Mouse (Mus musculus) layer of hippocampus, postnatal 14 days (tissue): ENCODE data around the gene Lyst. TPM values are rescaled to one million over a fixed set of nuclear protein-coding genes. Genes with fewer than 3 reads are reported as not detected.
A peak's percentile ranks its signal among the peaks of the same experiment; 100 is the strongest.
"Not testable (repeated sequence)": the region's sequence is repeated elsewhere in the genome, so short reads cannot be mapped to it uniquely, and the experiment has no call there.

ENCODE experiments used
- DNase-seq, 2 experiments: peaks; one replicate each; pipeline ENCODE4 v3.0.0; 2021 to 2022; ENCODE audit warnings: low spot score in 2 of 2, mixed read lengths in 1 of 2
- total RNA-seq, 2 experiments: library from RNA; stranded (reverse); gene quantifications; 2 replicates each; pipeline ENCODE4 v1.2.3; 2021

The Lyst gene
- total RNA-seq, 2 experiments from 2014 or later, result 60.7 to 67.4 TPM

DNA sequence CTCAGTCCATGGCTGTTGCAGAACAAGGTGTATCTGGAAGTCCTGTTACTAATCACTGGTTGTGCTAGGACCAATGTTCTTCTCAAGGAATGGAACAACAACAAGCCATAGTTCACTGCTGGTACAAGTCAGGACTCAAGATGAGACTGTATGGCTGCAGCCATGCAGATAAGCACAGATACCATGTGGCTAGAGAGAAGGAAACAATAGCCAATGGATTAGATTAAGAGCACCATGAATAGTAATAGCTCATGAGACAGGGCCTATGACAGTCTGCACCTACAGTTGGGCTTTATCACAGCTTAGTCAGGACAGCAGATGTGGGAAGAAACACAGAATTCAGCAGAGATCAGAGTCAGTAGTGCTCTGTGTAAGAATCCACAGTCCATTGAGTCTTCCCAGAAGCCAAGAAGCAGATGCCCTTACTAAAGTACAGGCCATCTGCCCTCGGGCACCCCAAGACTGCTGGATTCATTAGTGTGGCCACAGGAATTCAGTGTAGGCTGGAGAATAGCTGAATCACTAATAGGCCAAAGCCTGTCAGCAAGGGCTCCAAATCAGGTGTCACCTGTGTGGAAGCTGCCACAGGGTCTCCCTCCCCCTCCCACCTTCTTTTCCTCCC lies 188.8 kb downstream of the Lyst start:
- no peak for DNase-seq

DNA sequence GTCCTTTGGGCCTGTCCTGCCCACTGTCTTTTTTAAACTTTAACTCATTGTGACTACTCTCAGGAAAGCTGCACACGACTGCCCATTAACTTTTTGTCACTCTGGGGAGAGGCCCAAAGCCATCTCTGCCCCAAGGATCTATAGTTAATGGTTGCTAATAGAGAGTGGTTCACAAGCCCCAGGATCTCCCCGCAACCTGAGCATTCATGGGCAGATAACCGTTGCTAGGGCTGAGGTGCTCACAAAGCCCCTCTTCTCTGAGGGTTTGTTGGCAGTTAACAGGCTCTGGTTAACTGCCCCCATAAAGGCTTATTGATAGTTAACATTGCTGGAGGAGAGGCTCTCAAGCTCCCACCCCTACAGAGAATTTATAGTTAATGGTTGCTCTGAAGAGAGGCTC lies 190.1 kb downstream of the Lyst start:
- DNase-seq, result no peak

DNA sequence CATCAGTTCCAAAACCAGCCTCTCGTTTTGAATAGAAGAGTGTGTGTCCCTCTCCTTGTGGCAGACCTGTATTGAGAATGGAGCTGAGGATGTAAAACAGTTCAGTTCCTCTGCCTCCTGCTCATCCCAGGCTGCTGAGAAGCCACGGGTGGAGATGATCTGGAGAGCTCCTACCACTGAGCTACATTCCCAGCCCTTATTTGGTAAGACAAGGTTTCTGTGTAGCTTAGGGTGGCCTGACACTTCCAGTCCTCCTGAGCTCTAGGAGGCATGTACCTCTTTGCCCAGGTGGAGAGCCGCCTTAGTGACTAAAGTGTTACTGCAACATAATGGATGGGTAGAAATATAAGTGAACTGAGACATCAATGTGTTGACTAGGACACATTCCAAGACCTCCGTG lies 190.8 kb downstream of the Lyst start:
- DNase-seq, result no peak

DNA sequence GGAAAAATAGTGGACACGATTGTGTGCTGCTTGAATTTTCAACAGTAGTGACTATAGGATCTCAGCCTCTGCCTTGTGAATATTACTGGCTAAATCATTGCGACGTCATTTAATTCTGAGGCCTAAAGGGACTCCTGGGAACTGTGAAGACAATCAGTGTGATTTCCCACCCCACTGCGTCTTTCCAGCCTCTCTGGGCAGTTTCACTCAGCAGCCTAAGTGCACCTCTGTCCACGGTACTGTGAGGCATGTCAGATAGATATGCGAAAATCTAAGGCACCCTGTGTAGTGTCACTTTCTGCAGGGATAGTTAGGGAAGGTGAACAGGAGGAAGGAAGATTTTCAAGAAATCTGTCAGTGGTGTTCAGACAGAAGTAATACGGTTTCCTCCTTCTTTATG lies 193.1 kb downstream of the Lyst start:
- DNase-seq, result no peak

DNA sequence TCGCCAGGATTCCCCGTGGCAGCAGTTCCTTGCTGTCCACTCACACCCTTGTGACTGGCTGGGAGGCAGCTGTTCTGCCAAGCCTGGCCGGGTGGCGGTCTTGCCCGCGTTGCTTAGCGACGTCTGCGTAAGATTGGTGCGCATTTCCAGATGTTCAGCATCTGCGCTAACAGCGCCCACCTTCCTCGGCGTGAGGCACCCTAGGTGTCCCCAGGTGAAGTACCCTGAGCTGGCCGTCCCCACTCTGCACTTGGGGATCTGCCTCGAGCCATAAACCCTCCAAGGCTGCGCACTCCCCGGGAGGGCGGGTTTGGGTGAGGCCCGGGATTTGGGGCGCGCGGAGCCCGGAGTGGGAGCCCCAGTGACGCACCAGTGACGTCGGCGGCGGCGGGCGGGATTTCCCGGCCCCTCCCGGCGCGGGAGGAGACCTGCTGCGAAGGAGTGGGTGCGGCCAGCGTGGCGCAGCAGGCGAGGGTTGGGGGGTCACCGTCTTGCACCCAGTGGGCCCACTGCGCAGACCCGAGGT lies 193.8 kb downstream of the Lyst start, which contains the start of gene Gng4:
Gng4 (plus strand) TSS at position 166 of the 526 bp plus-strand sequence.
- peak; percentile 63 to 66 for DNase-seq

DNA sequence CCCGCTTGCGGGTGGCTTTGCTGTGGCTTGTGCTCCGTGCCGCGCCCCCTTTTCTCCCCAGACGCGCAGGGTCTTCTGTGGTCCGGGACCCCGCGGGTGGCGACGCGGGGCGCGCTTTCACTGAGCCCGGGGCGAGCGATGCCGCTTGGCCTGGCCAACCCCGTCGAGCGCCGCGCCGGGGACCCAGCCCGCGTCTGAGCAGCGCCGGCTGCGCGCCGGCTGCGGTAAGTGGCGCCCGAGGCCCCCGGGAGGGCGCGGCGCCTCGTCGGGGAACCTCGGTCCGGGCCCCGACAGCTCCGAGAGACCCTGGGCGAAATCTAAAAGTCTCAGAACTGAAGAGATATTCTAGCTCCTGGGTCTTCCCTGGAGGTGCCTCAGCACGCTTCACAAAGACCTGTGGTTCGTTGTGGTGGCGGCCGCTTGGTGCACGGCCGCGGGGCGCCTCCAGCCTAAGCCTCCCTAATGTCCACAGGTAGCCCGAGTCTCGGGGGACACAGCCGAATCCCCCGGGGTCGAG lies 194.3 kb downstream of the Lyst start:
- DNase-seq, result no peak

DNA sequence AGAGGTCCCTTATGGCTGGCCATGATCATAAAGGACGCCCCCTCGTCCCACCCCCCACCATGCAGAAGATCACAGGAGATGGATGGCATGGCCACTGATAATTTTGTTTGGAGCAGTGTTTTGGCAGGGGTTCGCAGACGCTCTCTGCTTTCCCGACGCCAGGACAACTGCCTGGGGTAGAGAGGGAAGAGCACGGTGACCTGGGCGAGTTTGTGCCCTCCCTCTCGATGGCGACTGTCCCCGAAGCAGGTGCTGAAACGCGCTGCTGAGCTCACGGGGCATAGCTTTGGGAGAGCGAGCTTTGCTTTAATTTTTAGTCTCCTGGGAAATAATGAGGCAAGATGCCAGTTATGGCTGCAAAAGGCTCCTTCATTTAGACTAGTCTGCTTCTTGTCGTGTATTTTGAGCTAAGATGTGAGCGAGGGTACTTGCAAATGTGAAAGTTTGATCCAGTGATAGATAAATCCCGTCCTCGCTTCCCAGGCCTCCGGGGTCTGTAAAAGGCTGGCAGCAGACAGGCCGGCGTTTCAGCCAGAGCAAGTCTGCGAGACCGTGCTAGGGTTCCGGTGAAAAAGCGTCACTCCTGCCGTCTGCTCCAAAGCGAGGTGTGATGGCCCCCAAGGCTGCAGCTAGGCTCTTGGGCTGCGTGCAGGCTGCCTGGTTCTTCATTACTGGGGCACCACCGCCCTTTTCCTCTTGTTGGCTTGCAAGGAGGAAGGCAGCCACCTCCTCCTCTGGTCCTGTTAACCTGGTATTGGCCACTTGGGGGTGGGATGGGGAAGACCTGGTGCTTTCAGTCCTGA lies 195.0 kb downstream of the Lyst start:
- no peak for DNase-seq

DNA sequence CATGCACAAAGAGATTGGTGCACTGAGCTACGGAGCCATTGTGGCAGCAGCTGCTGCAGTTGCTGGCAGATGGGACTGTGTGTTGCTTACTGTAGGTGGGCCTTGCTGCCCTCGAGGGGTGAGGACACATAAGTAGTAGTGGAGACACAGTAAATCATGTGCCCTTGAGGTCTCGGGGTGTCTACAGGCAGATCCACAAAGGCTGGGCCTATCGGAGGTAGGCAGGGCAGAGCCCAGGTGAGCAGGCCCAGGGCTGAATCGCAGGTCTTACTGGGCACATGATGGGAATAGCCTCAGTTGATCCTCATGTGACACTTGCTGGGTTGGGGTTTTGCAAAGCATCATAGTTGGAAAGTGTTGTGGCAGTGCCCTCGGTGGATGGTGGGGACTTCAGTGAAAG lies 196.8 kb downstream of the Lyst start:
- DNase-seq, result no peak

DNA sequence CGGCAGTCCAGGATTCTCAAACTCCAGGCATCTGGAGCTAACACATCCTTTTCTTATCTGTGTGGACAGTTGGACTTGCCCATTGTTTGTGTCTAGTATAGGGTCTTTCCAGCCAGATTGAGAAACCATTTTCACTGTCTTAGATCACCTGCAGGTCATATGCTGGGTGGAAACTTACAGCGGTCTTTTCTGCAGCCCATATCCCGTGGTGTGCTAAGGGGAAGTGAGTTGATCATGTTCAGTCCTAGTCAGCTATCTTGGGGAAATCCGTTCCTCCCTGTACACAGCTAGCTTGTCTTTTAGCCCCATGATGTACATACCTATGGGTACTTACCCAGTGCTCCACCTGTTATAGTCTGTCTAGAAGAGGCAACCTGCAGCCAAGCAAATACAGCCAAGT lies 197.9 kb downstream of the Lyst start:
- DNase-seq, result no peak

DNA sequence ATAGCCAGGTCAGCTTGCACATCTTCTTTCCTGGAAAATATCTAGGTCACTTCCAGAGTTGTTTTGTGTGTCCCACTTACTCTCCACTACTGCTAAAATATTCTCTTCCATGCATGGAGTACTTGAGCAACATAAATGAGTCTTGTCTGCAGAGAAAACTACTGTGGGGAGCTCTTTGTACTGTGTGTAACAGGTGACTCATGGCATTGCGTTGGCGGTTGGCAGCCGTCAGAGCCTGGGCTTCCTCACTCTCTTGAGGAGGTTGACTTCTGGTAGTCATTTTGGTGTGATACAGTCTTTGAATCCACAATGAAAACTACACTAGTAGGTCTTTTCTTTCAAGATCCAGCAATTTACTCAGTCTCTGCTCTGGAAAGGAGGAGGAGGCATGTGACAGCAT lies 201.8 kb downstream of the Lyst start:
- no peak for DNase-seq

DNA sequence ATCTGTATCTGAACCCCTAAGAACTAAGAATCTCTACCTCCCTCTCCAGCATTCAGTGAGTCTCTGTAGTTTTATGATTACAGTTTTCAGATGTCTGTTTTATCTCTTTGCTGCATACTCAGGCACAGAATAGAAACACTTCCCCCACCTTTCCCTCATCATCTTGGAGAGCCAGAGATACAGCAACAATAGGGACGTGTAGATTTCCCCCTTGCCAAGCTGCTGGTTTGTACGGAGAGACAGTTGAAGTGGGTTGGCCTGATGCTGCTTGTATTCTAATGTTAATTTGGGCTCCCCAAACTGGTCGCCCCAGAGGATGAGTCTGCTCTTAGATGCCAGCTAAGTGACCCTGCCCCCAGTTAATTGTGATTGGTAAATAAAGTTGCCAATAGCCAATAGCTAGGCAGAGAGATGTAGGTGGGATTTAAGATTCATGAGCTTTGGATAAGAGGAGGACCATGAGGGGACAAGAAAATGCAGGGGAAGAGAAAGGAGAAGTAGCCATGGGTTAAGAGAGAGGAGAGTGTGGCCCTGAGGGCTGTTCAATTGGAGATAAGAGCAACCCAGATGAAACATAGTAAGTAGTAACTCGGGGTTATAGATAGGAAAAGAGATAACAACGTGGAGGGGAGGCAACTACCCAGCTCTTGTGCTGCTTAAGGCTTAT lies 205.1 kb downstream of the Lyst start:
- no peak for DNase-seq

DNA sequence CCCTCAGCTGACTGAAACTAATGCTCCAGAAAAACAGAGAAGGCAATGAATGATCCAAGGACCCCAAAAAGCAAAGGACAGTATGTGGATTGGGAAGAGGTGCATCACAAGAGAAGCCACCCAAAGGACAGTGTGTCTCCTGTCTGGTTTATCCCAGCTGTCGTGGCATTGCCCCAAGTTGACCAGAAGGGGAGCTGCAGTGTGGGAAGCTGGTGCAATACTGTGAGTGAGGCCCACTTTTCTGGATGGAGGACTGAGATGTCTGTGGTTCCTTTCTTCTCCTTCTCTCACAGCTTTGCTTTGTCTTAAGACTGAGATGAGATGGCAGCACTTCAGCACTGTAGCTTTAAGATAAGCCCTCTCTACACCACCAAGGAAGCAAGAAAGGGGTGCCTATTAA lies 205.9 kb downstream of the Lyst start:
- no peak for DNase-seq

DNA sequence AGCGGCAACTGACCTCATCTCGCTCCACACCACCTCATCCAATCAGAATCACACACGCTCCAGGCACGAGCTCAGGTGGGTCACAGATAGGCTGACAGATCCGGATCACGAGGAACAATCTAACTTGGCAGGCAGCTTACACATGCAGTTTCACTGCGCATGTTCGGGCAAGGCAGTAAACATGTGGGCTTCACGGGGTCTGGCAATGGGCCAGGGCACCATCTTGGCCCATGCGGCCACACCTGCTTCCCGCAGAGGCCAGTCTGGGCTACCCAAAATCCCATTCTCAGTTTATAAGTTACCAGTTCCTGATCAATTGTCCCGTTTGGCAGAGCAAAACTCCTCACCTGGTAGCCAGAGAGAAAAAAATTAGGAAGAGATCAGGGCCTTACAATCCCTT lies 207.6 kb downstream of the Lyst start:
- DNase-seq, result not testable (repeated sequence)

DNA sequence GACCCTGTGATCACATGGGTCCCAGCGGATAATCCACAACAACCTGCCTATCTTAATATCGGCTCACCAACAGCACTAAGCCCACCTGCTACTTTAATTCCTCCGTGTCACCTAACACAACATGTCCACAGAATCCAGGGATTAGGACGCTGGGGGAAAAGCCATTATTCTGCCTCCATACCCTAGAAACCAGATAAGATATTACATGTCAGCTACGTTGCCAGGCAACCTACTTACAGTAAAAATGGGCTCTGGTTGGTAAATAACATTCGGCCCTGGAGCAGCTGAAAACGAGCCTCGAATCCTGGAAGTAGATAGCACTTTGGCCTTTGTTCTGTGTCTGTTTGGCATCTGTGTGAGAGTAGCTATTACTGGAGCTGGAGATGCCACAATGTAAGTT lies 208.6 kb downstream of the Lyst start:
- no peak for DNase-seq

DNA sequence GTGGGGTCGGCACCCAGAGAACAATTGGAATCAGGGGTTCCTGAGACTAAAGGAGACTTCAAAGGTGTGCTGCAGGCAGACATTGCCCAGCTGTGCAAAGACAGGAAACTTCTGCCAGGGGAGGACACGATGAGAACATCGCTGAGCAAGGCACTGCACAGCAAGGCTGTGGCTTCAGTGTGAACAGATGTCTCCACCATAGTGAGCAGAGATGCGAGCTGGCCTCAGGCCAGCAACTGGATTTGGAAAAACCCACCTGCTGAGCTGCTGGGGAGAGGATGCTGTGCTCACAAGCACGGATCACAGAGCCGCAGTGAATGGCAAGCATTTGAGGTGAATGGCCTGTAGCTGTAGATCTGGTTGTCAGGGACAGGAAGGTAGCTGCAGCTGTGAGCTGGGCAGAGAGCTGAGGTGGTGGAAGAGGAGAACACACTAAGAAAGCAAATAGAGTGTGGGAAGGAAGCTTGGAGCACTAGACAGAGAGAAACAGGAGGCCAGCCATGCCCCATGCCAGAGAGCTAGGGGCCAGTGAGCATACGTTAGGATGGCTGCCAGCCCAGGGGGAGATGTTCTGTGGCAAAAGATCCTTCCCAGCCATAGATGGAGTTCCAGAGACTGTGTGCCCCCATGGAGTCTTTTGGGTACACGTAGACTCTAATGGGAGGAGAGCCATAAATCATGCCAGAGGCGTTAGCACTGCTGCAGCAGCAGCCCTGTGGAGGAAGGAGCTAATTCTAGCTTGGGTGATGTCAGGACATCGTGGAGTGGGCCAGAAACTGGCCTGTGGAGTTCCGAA lies 218.3 kb downstream of the Lyst start:
- no peak for DNase-seq

DNA sequence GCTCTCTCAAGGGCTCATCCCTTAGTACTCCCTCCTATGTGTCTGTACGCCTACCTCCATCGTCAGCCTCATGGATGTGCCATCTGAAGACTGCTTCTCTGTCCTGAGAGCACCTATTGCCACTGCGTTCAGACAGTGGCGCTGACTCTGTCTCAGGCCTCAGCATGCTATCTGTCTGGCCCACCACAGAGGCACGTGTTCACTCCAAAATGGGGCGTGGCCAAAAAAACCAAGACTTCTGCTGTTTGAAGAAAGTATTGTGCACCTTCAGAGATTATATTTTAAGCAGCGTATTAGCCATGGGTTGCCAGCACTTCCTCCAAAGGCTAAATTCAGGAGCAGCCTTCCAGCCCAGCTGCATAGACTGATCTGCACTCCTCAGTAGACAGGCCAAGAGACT lies 220.7 kb downstream of the Lyst start:
- no peak for DNase-seq

DNA sequence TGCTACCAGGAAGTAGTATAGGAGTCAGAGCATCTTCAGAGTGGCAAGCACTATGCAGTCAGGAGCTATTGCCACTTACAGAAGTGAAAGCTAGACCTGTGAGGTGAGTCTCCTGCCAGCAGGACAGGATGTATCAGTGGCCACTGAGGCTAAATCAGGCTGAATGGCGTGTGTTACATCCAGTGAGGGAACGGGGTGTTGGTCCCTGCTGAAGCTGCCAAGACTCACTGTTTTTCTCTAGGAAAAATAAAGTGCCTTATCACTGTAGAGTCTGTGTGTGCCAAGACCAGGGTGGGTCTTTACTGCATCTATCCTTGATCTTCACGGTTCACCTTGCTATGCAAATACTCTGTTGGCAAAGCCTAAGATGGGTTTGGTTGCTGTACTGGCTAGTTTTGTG lies 228.5 kb downstream of the Lyst start:
- no peak for DNase-seq

DNA sequence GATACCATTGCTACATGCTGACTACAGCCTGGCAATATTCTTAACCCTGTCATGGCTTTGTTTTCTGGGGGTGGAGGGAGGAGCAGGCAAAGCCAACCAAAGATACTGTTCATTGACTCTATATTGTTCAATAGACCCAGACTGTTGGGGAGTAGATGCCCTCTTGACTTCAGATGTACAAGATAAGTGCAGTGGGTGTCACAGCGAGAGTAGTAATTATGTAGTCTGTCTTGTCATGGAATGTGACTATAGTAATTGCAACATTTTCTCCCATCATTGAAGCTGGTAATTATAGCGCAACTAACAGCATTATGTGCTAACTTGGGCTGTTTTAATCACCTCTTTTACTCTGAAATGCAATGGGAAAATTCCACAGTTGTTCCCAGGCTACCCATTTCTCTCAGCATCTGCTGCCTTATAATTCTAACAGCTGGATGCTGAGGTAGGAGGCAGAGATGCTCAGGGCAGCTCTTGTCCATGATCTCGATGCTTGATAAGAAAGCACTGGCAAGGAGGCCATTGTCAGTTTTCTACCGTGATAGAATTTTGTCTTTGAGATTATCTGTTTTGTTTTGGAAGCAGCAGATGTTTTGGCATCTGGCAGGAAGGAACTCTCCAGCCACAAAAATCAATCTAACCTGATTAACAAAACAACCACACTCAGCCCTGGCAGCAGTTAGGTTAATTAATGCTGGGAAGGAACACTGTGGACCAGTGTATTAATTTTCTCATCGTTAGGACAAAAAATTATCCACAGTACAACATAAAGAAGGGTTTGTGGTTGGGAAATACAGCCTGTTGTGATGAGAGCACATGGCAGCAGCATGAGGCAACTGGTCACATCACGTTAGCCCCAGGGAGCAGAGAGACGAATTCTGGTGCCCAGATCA lies 230.3 kb downstream of the Lyst start:
- no peak for DNase-seq

DNA sequence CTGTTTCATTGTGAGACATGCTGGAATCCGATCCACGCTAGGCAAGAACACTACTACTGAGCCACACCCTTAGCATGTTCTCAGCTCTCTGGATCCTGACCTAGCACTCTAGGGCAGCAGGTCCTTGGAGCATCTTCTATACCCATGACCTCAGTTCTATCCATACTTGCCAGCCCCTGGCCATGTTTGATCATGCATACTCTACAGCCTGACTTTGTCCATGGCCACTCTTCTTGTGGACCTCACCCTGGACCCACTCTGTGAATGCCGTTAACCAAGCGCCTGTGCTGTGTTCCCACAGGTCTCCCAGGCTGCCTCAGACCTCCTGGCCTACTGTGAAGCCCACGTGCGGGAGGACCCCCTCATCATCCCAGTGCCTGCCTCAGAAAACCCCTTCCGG lies 234.7 kb downstream of the Lyst start:
- no peak for DNase-seq

DNA sequence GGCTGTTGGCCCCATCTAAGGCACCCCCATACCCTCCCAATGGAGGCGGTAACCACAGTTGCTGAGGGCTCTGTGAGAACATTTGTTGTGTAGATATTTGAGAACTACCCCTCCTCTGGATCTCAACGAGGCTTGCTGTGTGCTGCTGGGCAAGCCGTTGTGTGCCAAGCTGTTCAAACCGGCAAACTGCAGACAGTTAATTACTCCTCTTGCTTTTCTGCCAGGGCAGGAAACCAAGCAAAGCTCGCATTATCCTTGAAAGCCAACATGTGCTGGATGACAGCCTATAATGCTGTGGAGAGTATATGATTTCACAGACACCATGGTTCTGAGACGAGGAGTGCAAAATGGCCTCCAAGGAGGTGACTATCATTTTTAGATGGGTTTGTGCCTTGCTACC lies 236.3 kb downstream of the Lyst start:
- peak in 1 of 2 experiments; percentile 12 for DNase-seq
